Mouse (Mus musculus): ENCODE results near the gene Dnajb12. TPM values are rescaled to one million over a fixed set of nuclear protein-coding genes. Genes with fewer than 3 reads are reported as not detected.

Gene Dnajb12
- polyA plus RNA-seq, 1 experiment from 2014 or later, result 16.9 TPM

DNA sequence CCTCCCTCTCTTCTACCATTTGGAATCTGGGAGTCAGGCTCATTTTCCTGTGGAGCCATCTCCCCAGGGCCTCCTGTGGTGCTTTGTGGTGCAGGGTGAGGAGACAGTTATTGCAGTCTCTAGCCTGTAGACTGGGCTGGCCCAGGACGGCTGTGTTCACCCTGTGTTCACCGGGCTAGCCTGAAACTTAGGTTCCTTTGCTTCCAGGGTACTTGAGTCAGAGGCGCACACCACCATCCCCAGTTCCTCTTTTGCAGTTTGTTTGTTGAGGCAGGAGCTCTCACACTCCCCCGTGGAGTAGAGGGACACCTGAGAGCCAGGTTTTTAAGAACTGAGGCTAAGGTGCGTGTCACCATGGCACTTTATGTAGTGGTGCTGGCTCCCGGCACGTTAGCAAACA lies 10.0 kb downstream of the Dnajb12 start:
- Histone ChIP-seq H3K4me1 (peaks cover 9% of the 10 kb centered on the region; the same call in 1 of the 2 replicates), H3K4me3 (no peak overlapping the region), H3K9ac (no peak overlapping the region), H3K4me2 (no peak overlapping the region), H3K27ac (no peak overlapping the region), H3K27me3 (no peaks in the 10 kb centered on the region), H3K36me3 (ENCODE audit: poor library complexity, severe bottlenecking) (peaks cover 48% of the 10 kb centered on the region), H3K9me3 (replicated peaks) (no peaks in the 10 kb centered on the region)
- no peak for ATAC-seq
- 90% methylated on average over 7 of the region's 7 CpGs for WGBS

DNA sequence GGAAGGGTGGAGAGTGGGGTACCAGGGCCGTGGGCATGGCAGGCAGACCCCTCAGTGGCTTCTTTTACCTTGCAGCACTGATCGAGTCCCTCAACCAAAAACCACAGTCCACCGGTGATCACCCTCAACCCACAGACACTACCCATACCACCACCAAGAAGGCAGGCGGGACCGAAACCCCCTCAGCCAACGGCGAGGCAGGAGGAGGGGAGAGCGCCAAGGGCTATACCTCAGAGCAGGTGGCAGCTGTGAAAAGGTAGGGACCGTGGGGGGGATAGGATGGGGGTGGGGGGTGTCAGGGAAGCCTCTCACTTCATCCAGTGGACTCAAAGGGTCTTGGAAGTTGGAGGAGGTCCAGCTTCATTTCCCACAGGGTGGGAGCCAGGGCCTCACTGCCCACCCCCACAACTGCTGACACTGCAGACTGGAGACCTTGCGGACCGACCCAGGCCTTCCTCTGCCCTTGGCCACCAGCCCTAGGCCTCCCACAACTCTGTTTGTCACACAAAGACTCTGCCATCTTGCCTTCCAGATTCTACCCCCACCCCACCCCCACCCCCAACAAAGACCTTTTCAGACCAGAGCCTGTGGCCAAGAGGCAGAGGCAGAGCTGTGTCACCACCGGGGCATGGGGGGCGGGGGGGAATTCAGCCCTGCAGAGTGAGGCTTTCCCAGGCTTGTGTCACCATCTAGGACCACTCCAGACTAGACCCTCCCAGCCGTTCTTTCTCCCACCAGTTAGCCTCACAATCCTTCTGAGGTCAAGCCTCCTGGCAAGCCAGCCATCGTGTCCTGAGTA lies 10.8 kb downstream of the Dnajb12 start:
- Histone ChIP-seq H3K4me2 (no peak overlapping the region), H3K4me1 (peaks cover 17% of the 10 kb centered on the region), H3K9ac (no peak overlapping the region), H3K27me3 (no peaks in the 10 kb centered on the region), H3K27ac (no peak overlapping the region), H3K36me3 (ENCODE audit: poor library complexity, severe bottlenecking) (peaks cover 48% of the 10 kb centered on the region), H3K4me3 (no peak overlapping the region), H3K9me3 (replicated peaks) (no peaks in the 10 kb centered on the region)
- no peak for ATAC-seq
- WGBS, result 87% methylated on average over 15 of the region's 15 CpGs

GRCm38 (mm10) chr10:59892977-59893376 lies 13.6 kb downstream of the Dnajb12 start:
- H3K36me3 ChIP-seq (ENCODE audit: poor library complexity, severe bottlenecking), result peaks cover 61% of the 10 kb centered on the region
- WGBS, result 25% methylated on average over 6 of the region's 6 CpGs
- no peaks in the 10 kb centered on the region for H3K27me3 ChIP-seq
- H3K4me2 ChIP-seq, result no peak overlapping the region
- H3K27ac ChIP-seq, result peak overlapping the region; percentile 49
- H3K9ac ChIP-seq, result no peak overlapping the region
- no peak overlapping the region for H3K4me3 ChIP-seq
- peaks cover 42% of the 10 kb centered on the region for H3K4me1 ChIP-seq
- peak; percentile 34 for ATAC-seq
- no peaks in the 10 kb centered on the region for H3K9me3 ChIP-seq (replicated peaks)

DNA sequence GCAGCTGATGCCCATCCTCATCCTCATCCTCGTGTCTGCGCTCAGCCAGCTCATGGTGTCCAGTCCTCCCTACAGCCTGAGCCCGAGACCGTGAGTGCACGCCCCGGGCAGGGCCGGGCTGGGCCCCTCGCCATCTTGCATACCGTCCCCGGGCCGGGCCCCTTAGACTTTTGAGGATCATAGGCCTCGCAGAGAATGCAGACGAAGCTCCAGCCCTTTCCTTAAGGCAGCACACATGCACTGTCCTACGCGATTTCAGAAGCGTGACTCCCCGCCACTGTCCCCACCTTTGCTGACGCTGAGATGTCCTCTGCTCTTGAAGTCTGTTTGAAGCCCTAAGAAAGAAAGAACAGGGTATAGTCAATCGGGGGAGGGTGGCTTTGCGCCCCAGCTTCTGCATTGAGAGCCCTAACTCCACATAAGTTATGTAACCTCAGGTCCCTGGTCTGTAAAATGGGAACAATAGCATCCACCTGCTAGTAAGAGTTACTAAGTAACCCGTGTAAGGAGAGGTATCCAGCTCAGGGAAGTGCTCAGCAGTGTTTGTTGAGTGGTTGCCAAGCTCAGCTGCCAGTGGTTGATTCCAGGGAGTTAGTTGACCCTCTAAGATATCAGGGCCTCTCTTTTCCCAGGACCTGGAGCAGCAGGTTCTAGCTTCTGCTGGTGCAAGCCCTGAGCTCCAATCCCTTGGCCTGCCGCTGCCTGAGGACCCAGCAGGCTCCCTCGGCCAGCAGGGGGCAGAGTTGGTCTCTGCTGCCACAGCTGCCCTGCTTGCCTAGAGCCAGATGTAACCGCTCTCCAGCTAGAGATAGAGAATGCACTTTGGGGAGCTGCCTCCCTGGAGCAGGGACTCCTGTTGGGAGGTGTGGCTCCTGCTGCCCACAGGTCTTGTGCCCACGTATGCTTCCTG lies 15.2 kb downstream of the Dnajb12 start:
- Histone ChIP-seq H3K36me3 (ENCODE audit: poor library complexity, severe bottlenecking) (peaks cover 61% of the 10 kb centered on the region), H3K4me1 (peaks cover 57% of the 10 kb centered on the region), H3K9ac (peak overlapping the region; percentile 35; the same call in 1 of the 2 replicates), H3K9me3 (replicated peaks) (no peaks in the 10 kb centered on the region), H3K4me3 (no peak overlapping the region), H3K27me3 (no peaks in the 10 kb centered on the region), H3K4me2 (no peak overlapping the region), H3K27ac (peak overlapping the region; percentile 49)
- ATAC-seq, result no peak
- WGBS, result 78% methylated on average over 25 of the region's 25 CpGs

DNA sequence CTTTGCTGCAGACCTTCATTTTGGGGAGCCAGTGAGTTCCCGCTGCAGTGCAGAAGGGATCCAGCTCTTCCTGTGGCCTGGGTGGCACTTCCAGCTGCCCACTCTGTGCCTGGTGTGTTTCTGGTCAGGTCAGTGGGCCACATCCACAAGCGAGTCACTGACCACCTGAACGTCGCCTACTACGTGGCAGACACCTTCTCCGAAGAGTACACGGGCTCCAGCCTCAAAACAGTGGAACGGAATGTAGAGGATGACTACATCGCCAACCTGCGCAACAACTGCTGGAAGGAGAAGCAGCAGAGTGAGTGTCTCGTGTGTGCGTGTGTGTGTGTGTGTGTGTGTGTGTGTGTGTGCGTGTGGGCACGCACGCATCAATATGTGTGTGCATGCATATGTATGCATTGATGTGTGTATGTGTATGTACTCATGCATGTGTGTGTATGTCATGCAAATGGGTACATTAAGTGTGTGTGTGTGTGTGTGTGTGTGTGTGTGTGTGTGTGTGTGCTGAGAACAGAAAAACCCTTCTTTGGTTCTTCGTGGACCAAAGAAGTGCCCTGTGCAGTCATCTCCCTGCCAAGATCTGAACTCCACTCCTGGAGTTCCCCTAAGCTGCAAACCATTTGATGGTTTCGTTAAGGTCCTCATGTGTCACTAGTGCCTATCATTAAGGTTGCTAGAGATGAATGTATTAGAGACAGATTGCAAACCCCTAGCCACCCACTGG lies 16.3 kb downstream of the Dnajb12 start:
- Histone ChIP-seq H3K4me3 (no peak overlapping the region), H3K9ac (peak overlapping the region; percentile 45; the same call in 1 of the 2 replicates), H3K36me3 (ENCODE audit: poor library complexity, severe bottlenecking) (peaks cover 52% of the 10 kb centered on the region), H3K4me2 (no peak overlapping the region), H3K27me3 (no peaks in the 10 kb centered on the region), H3K9me3 (replicated peaks) (no peaks in the 10 kb centered on the region), H3K4me1 (peaks cover 60% of the 10 kb centered on the region), H3K27ac (peak overlapping the region; percentile 100)
- ATAC-seq, result no peak
- 92% methylated on average over 17 of the region's 17 CpGs for WGBS

- H3K4me1 ChIP-seq, result peaks cover 66% of the 10 kb centered on the region
- no peak overlapping the region for H3K4me3 ChIP-seq
- WGBS, result 95% methylated on average over 4 of the region's 4 CpGs
- peaks cover 47% of the 10 kb centered on the region for H3K36me3 ChIP-seq (ENCODE audit: poor library complexity, severe bottlenecking)
- no peaks in the 10 kb centered on the region for H3K9me3 ChIP-seq (replicated peaks)
- H3K27me3 ChIP-seq, result no peaks in the 10 kb centered on the region
- peak overlapping the region; percentile 100 for H3K27ac ChIP-seq
- H3K9ac ChIP-seq, result peak overlapping the region; percentile 45
- no peak overlapping the region for H3K4me2 ChIP-seq
- no peak for ATAC-seq
Measured at GRCm38 (mm10) chr10:59896211-59896610, 16.9 kb downstream of the Dnajb12 start.

GRCm38 (mm10) chr10:59896911-59897331 lies 17.6 kb downstream of the Dnajb12 start:
- peaks cover 40% of the 10 kb centered on the region for H3K36me3 ChIP-seq (ENCODE audit: poor library complexity, severe bottlenecking)
- H3K9ac ChIP-seq, result peak overlapping the region; percentile 45
- peak; percentile 17 for ATAC-seq
- no peaks in the 10 kb centered on the region for H3K27me3 ChIP-seq
- WGBS, result 31% methylated on average over 3 of the region's 3 CpGs
- peak overlapping the region; percentile 48 for H3K4me2 ChIP-seq
- peaks cover 73% of the 10 kb centered on the region for H3K4me1 ChIP-seq
- no peak overlapping the region for H3K4me3 ChIP-seq
- H3K9me3 ChIP-seq (replicated peaks), result no peaks in the 10 kb centered on the region
- peak overlapping the region; percentile 100 for H3K27ac ChIP-seq

- Histone ChIP-seq H3K27me3 (no peaks in the 10 kb centered on the region), H3K4me1 (peaks cover 79% of the 10 kb centered on the region), H3K9me3 (replicated peaks) (no peaks in the 10 kb centered on the region), H3K27ac (peak overlapping the region; percentile 100), H3K4me3 (no peak overlapping the region), H3K9ac (peak overlapping the region; percentile 45), H3K4me2 (peak overlapping the region; percentile 48), H3K36me3 (ENCODE audit: poor library complexity, severe bottlenecking) (peaks cover 34% of the 10 kb centered on the region)
- WGBS, result 4% methylated on average over 5 of the region's 5 CpGs
- peak; percentile 31 for ATAC-seq
Measured at GRCm38 (mm10) chr10:59897511-59897910, 18.2 kb downstream of the Dnajb12 start.

GRCm38 (mm10) chr10:59898180-59898778 lies 18.9 kb downstream of the Dnajb12 start:
- Histone ChIP-seq H3K4me1 (peaks cover 85% of the 10 kb centered on the region), H3K9me3 (replicated peaks) (no peaks in the 10 kb centered on the region), H3K4me2 (peak overlapping the region; percentile 48; the same call in 1 of the 2 replicates), H3K36me3 (ENCODE audit: poor library complexity, severe bottlenecking) (peaks cover 30% of the 10 kb centered on the region), H3K9ac (peak overlapping the region; percentile 62), H3K27ac (peak overlapping the region; percentile 100), H3K4me3 (no peak overlapping the region), H3K27me3 (no peaks in the 10 kb centered on the region)
- no peak for ATAC-seq
- 53% methylated on average over 9 of the region's 9 CpGs for WGBS

DNA sequence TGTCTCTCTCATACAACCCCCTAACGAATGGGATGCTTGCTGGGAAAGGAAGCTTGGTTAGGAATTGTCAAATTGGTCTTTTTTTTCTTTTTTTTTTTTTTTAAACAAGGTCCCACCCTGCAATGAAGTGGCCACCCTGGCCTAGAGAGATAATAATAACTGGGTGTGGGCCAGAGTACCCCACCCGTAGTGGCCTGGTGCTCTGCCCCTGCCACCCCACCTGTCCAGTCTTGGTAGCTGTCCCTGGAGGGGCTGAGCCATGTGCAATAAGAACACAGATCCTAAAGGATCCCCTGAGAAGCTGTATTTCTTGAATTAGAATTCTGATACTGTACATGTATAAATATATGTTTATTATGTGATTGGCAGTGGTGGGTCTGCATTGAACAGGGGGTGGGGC lies 19.6 kb downstream of the Dnajb12 start:
- Histone ChIP-seq H3K9ac (peak overlapping the region; percentile 62), H3K27ac (peak overlapping the region; percentile 100), H3K4me3 (0 out of 2 replicates have a peak overlapping the region, but pooled peaks have one; percentile 2), H3K36me3 (ENCODE audit: poor library complexity, severe bottlenecking) (peaks cover 28% of the 10 kb centered on the region), H3K4me1 (peaks cover 87% of the 10 kb centered on the region), H3K27me3 (no peaks in the 10 kb centered on the region), H3K4me2 (peak overlapping the region; percentile 46), H3K9me3 (replicated peaks) (no peaks in the 10 kb centered on the region)
- ATAC-seq, result peak; percentile 0; the same call in 1 of the 2 replicates
- WGBS, result 11% methylated on average over 2 of the region's 2 CpGs
